ENCODE assay signal across 8 mouse cellular contexts in the genomic region with DNA sequence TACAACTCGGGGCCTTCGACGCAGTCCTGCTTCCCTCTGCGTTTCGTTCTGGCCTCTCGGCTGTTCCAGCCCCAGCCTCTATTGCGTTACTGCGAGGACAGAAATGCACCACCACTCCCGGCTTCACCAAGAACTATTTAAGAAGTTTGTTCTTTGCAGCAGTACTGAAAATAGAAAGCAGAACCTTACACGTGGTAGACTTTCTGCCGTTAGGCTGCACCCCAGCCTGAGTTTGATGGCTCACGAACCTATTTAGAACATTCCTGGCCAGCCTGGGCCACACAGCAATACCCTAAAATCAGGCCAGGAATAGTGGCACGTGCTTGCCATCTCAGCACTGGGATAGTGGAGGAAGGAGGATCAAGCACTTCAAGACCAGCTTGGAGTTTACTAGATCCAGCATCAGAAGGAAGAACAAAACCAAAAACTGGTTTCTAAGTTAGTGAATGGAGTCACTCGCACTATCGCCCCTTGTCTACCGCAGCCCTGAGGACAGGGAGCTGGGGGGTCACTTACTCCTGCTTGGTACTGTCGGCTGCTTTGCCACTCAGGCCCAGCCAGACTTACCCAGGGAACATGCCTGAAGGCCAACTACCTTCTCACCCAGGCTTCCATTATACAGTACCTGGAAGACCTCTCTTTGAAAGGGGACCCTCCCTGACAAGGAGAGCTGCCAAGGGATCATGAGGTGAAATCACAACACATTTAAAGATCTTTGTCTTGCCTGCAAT. TPM values are rescaled to one million over a fixed set of nuclear protein-coding genes. Genes with fewer than 3 reads are reported as not detected.
DNase-seq lines count a peak whose midpoint lies in the region; ATAC-seq lines count a peak whose summit lies in the region.

No protein-coding gene starts in this region.

- H3K9ac ChIP-seq in forebrain, embryonic 11.5 days (ENCODE audit: low read length): peak overlapping the region; percentile 97
- peak overlapping the region; percentile 81 for H3K9ac ChIP-seq in liver, embryonic 13.5 days

- H3K27ac ChIP-seq in forebrain, embryonic 11.5 days (ENCODE audit: low read depth, low read length): peak overlapping the region; percentile 85
- H3K27ac ChIP-seq in liver, embryonic 13.5 days: peak overlapping the region; percentile 87

- no peaks in the 10 kb centered on the region for H3K27me3 ChIP-seq in forebrain, embryonic 11.5 days (ENCODE audit: control insufficient read depth, insufficient read depth, low read length)
- no peaks in the 10 kb centered on the region for H3K27me3 ChIP-seq in liver, embryonic 13.5 days

- peak overlapping the region; percentile 79 for H3K4me3 ChIP-seq in forebrain, embryonic 11.5 days (ENCODE audit: low read depth, low read length)
- H3K4me3 ChIP-seq in liver, embryonic 13.5 days (replicated peaks): peak overlapping the region; percentile 70

- peak; percentile 3 for ATAC-seq in frontal cortex, adult (ENCODE audit: low TSS enrichment)
- ATAC-seq in forebrain, embryonic 11.5 days (replicated peaks; ENCODE audit: low FRiP score): no peak
- no peak for ATAC-seq in liver, embryonic 13.5 days (ENCODE audit: low read depth)

- peaks cover 3% of the 10 kb centered on the region; the same call in 1 of the 2 replicates for H3K9me3 ChIP-seq in forebrain, embryonic 11.5 days (ENCODE audit: control insufficient read depth, low read length)
- H3K9me3 ChIP-seq in liver, embryonic 13.5 days (replicated peaks): no peaks in the 10 kb centered on the region

- 14% methylated on average over 17 of the region's 17 CpGs for WGBS in forebrain, embryonic 11.5 days
- 13% methylated on average over 17 of the region's 17 CpGs for WGBS in liver, embryonic 13.5 days (ENCODE audit: insufficient replicate concordance)

- DNase-seq in frontal cortex, postnatal 14 days (ENCODE audit: low spot score in 2 of 2): no peak
- peak; percentile 15 for DNase-seq in 3T3-L1 (ENCODE audit: low read depth, low spot score)
- DNase-seq in forebrain, embryonic 11.5 days (ENCODE audit: low spot score): no peak
- no peak for DNase-seq in liver, embryonic 13.5 days
- DNase-seq in adrenal gland, postnatal 4 days (ENCODE audit: low spot score in 2 of 2): no peak
- no peak for DNase-seq in layer of hippocampus, postnatal 36 days
- DNase-seq in right cerebral cortex, postnatal 36 days (ENCODE audit: low spot score in 2 of 2): no peak

- peaks cover 17% of the 10 kb centered on the region for H3K4me1 ChIP-seq in forebrain, embryonic 11.5 days (replicated peaks; ENCODE audit: control insufficient read depth, insufficient read depth, low read length)
- peaks cover 64% of the 10 kb centered on the region for H3K4me1 ChIP-seq in liver, embryonic 13.5 days (replicated peaks)

- peaks cover 8% of the 10 kb centered on the region for H3K36me3 ChIP-seq in forebrain, embryonic 11.5 days (ENCODE audit: control insufficient read depth, insufficient read depth, low read length)
- peaks cover 64% of the 10 kb centered on the region for H3K36me3 ChIP-seq in liver, embryonic 13.5 days

- peak overlapping the region; percentile 64 for H3K4me2 ChIP-seq in forebrain, embryonic 11.5 days (ENCODE audit: low read depth, low read length, severe bottlenecking)
- H3K4me2 ChIP-seq in liver, embryonic 13.5 days: peak overlapping the region; percentile 89

RNA-seq across cellular contexts. Expression of a gene that starts 0.8 kb away (rescaled TPM):
- 276 and 322 TPM in 2 replicates for polyA plus RNA-seq in forebrain, embryonic 11.5 days (2014; fragmentation: Nextera tagmentation; extraction: Ambion mirVana)
- polyA plus RNA-seq in liver, embryonic 13.5 days (2015; fragmentation: Nextera tagmentation; extraction: Ambion mirVana): 81.2 and 87.4 TPM in 2 replicates
- total RNA-seq in adrenal gland, postnatal 4 days (2021): 100 to 1,000 TPM; 142 to 147 TPM
- total RNA-seq in layer of hippocampus, postnatal 36 days (2021): 100 to 1,000 TPM; 148 to 156 TPM

RNA-seq across cellular contexts. Expression of a gene that starts 6.5 kb away (rescaled TPM):
- 430 and 504 TPM in 2 replicates for polyA plus RNA-seq in forebrain, embryonic 11.5 days (2014; fragmentation: Nextera tagmentation; extraction: Ambion mirVana)
- polyA plus RNA-seq in liver, embryonic 13.5 days (2015; fragmentation: Nextera tagmentation; extraction: Ambion mirVana): 474 and 603 TPM in 2 replicates
- 100 to 1,000 TPM; 535 to 613 TPM for total RNA-seq in adrenal gland, postnatal 4 days (2021)
- 100 to 1,000 TPM; 443 to 467 TPM for total RNA-seq in layer of hippocampus, postnatal 36 days (2021)

RNA-seq across cellular contexts. Expression of a gene that starts 12.7 kb away (rescaled TPM):
- 13.3 and 15.9 TPM in 2 replicates for polyA plus RNA-seq in forebrain, embryonic 11.5 days (2014; fragmentation: Nextera tagmentation; extraction: Ambion mirVana)
- polyA plus RNA-seq in liver, embryonic 13.5 days (2015; fragmentation: Nextera tagmentation; extraction: Ambion mirVana): 1.0 and 1.1 TPM in 2 replicates
- 10 to 100 TPM; 25.4 to 26.7 TPM for total RNA-seq in adrenal gland, postnatal 4 days (2021)
- total RNA-seq in layer of hippocampus, postnatal 36 days (2021): 10 to 100 TPM; 18.2 to 18.4 TPM

RNA-seq across cellular contexts. Expression of a gene that starts 33.3 kb away (rescaled TPM):
- polyA plus RNA-seq in forebrain, embryonic 11.5 days (2014; fragmentation: Nextera tagmentation; extraction: Ambion mirVana): 237 and 256 TPM in 2 replicates
- 55.2 and 56.2 TPM in 2 replicates for polyA plus RNA-seq in liver, embryonic 13.5 days (2015; fragmentation: Nextera tagmentation; extraction: Ambion mirVana)
- total RNA-seq in adrenal gland, postnatal 4 days (2021): 100 to 1,000 TPM; 112 to 116 TPM
- total RNA-seq in layer of hippocampus, postnatal 36 days (2021): 10 to 100 TPM; 30.5 to 30.6 TPM

RNA-seq across cellular contexts. Expression of a gene that starts 43.9 kb away (rescaled TPM):
- polyA plus RNA-seq in forebrain, embryonic 11.5 days (2014; fragmentation: Nextera tagmentation; extraction: Ambion mirVana): 0.36 and 0.87 TPM in 2 replicates
- polyA plus RNA-seq in liver, embryonic 13.5 days (2015; fragmentation: Nextera tagmentation; extraction: Ambion mirVana): 0.12 TPM in 1 of 2 replicates, not detected in the other
- under 1 TPM in 1 of 2 experiments, not detected in 1; 0.36 TPM for total RNA-seq in adrenal gland, postnatal 4 days (2021)
- 10 to 100 TPM; 23.2 to 23.4 TPM for total RNA-seq in layer of hippocampus, postnatal 36 days (2021)
